Mouse (Mus musculus): ENCODE measurements around the gene Ccdc158. TPM values are rescaled to one million over a fixed set of nuclear protein-coding genes. Genes with fewer than 3 reads are reported as not detected.

Gene Ccdc158
- polyA plus RNA-seq, 1 experiment from 2014 or later = 1.1 TPM

DNA sequence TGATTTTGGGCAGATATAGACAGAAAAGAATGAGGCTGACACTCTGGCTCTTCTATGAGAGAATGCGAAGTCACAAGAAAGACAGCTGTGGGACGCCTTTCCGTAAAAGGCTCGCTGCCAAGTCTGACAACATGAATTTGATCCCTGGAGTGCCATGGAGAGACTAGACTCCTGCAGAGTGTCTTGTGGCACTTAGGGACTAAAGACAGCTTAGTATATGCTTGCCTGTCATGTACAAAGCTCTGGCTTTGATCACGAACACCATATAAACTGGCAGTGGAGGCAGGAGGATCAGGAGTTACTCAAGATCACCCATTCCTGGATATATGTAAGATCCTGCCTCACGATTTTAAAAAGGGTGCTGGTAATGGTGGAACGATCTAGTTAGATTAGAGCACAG lies 47.2 kb downstream of the Ccdc158 start:
- H3K9ac ChIP-seq (ENCODE audit: low read length) = no peak overlapping the region
- H3K4me3 ChIP-seq (ENCODE audit: low read depth, low read length) = no peak overlapping the region
- no peaks in the 10 kb centered on the region for H3K36me3 ChIP-seq (ENCODE audit: control insufficient read depth, insufficient read depth, low read length)
- H3K9me3 ChIP-seq (ENCODE audit: control insufficient read depth, low read length) = no peaks in the 10 kb centered on the region
- WGBS = 86% methylated on average over 7 of the region's 7 CpGs
- no peaks in the 10 kb centered on the region for H3K4me1 ChIP-seq (ENCODE audit: control insufficient read depth, insufficient read depth, low read length)
- ATAC-seq (ENCODE audit: low FRiP score) (no peak), DNase-seq (ENCODE audit: low spot score, missing footprints) (no peak)
- H3K27me3 ChIP-seq (ENCODE audit: control insufficient read depth, insufficient read depth, low read length) = no peaks in the 10 kb centered on the region
- H3K4me2 ChIP-seq = no peak overlapping the region
- no peak overlapping the region for H3K27ac ChIP-seq (ENCODE audit: low read depth, low read length)

DNA sequence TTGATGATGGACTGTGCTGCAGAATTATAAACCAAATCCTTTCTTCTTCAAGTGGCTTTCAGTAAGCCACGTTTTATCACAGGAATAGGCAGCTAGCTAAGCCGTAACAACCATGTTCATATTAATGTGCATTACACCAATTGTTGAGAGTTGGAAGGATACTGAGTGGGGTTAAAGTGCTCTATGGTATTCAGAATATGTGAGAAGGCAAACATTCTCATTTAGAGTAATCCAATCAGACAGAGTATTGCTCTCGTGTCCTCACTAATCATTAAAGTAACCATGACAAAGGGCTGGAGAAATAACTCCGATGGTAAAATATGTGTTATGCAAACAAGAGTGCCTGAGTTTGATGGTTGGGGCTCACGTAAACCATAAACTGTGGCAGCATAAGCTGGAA lies 53.2 kb downstream of the Ccdc158 start:
- H3K4me2 ChIP-seq = no peak overlapping the region
- no peaks in the 10 kb centered on the region for H3K36me3 ChIP-seq (ENCODE audit: control insufficient read depth, insufficient read depth, low read length)
- H3K27ac ChIP-seq (ENCODE audit: low read depth, low read length) = no peak overlapping the region
- H3K4me3 ChIP-seq (ENCODE audit: low read depth, low read length) = no peak overlapping the region
- ATAC-seq (ENCODE audit: low FRiP score) = no peak
- no peak for DNase-seq (ENCODE audit: low spot score, missing footprints)
- H3K9me3 ChIP-seq (ENCODE audit: control insufficient read depth, low read length) = no peaks in the 10 kb centered on the region
- no peak overlapping the region for H3K9ac ChIP-seq (ENCODE audit: low read length)
- 90% methylated on average over 5 of the region's 5 CpGs for WGBS
- no peaks in the 10 kb centered on the region for H3K4me1 ChIP-seq (ENCODE audit: control insufficient read depth, insufficient read depth, low read length)
- H3K27me3 ChIP-seq (ENCODE audit: control insufficient read depth, insufficient read depth, low read length) = no peaks in the 10 kb centered on the region

DNA sequence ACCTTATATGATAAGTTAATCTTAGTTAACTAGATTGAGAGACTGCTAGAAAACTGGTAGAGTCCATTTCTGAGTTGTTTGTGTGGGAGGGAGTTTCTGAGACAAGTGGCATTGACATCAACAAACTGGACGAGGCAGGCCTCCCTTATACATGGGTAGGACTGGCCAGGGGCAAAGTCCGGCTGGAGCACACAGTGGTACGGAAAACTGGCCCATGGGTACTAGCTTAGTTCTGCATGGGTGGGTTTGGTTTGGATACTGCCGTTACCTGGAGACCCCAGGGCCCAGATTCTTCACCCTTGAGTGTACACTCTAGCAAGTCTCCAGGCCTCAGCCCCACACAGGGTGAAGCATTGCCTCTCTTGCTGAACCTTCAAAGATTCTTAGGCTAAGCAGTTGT lies 62.3 kb downstream of the Ccdc158 start:
- WGBS = 80% methylated on average over 4 of the region's 4 CpGs

DNA sequence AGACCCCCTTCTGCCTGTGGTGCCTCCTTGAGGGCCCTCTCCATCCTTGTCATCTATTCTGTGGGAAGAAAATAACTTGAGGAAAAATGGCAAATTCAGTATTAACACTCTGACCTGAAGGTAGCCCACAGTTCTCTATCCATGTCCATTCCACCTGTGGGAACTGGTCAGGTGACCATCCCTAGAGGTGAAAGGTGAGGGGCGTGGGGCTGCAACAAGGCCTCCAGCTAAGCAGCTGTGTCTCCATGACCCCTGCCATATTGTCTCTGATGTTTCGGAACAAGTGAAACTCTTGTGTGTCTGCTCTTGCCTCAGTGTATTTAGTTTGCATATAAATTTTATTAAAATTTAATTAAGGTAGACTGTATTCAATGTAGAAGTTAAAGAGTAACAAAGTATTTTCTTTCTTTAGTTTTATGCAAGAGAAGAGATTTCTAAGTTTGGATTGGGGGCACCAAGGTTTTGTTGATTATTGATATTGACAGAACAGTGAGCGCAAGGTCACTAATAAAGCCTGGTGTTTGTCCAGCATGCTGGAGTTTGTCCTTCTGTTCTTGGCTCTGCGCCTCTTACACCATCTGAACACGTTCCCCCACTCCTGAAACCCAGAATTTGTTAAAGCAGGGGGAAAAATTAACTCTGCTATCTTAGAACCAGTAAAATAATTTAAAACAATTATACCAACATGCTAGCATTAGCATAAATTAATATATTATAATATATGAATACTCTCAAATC lies 67.4 kb downstream of the Ccdc158 start:
- Histone ChIP-seq H3K36me3 (ENCODE audit: control insufficient read depth, insufficient read depth, low read length) (no peaks in the 10 kb centered on the region), H3K4me1 (ENCODE audit: control insufficient read depth, insufficient read depth, low read length) (no peaks in the 10 kb centered on the region), H3K27ac (ENCODE audit: low read depth, low read length) (no peak overlapping the region), H3K4me3 (ENCODE audit: low read depth, low read length) (no peak overlapping the region), H3K4me2 (no peak overlapping the region), H3K9me3 (ENCODE audit: control insufficient read depth, low read length) (no peaks in the 10 kb centered on the region), H3K27me3 (ENCODE audit: control insufficient read depth, insufficient read depth, low read length) (no peaks in the 10 kb centered on the region), H3K9ac (ENCODE audit: low read length) (no peak overlapping the region)
- DNase-seq (ENCODE audit: low spot score, missing footprints) = no peak
- ATAC-seq (ENCODE audit: low FRiP score) = no peak
- 90% methylated on average over 5 of the region's 5 CpGs for WGBS

More for the DNA sequence above, 62.3 kb downstream of the Ccdc158 start:
- H3K4me3 ChIP-seq (ENCODE audit: low read depth, low read length) = no peak overlapping the region
- no peak overlapping the region for H3K4me2 ChIP-seq
- H3K9me3 ChIP-seq (ENCODE audit: control insufficient read depth, low read length) = no peaks in the 10 kb centered on the region
- H3K27me3 ChIP-seq (ENCODE audit: control insufficient read depth, insufficient read depth, low read length) = no peaks in the 10 kb centered on the region
- no peaks in the 10 kb centered on the region for H3K4me1 ChIP-seq (ENCODE audit: control insufficient read depth, insufficient read depth, low read length)
- H3K9ac ChIP-seq (ENCODE audit: low read length) = no peak overlapping the region
- H3K36me3 ChIP-seq (ENCODE audit: control insufficient read depth, insufficient read depth, low read length) = no peaks in the 10 kb centered on the region
- H3K27ac ChIP-seq (ENCODE audit: low read depth, low read length) = no peak overlapping the region
- no peak for ATAC-seq (ENCODE audit: low FRiP score)
- DNase-seq (ENCODE audit: low spot score, missing footprints) = peak; percentile 33

DNA sequence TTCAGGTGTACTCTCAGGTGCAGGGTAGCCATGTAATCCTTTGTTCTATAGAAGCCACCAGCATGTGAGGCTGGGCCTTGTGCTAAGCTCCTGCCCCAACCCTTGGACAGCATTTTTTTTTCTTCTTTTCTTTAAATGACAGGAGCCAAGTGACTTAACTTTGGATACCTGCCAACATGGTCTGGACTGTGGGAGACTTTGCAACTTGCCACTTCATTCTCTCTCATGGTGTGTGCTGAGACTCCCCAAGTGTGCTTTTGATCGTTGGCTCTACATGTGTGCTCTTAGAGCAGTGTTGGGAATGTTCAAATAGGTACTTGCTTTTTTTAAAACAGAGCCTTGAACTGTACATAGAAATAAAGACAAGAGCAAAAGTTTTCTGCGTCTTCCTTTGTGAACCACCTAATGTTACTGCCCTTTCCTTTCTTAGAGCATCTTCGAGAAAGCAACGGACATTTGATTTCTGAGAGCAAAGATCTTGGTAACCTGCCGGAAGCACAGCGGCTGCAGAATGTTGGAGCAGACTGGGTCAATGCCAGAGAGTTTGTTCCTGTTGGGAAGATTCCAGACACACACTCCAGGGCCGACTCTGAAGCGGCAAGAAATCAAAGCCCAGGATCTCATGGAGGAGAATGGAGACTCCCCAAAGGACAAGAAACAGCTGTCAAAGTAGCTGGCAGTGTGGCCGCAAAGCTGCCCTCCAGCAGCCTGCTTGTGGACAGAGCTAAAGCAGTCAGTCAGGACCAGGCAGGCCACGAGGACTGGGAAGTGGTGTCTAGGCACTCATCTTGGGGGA lies 70.4 kb downstream of the Ccdc158 start:
- no peak overlapping the region for H3K27ac ChIP-seq (ENCODE audit: low read depth, low read length)
- no peaks in the 10 kb centered on the region for H3K9me3 ChIP-seq (ENCODE audit: control insufficient read depth, low read length)
- H3K9ac ChIP-seq (ENCODE audit: low read length) = no peak overlapping the region
- DNase-seq (ENCODE audit: low spot score, missing footprints) (no peak), ATAC-seq (ENCODE audit: low FRiP score) (no peak)
- no peaks in the 10 kb centered on the region; the same call in none of the 2 replicates for H3K27me3 ChIP-seq (ENCODE audit: control insufficient read depth, insufficient read depth, low read length)
- H3K4me3 ChIP-seq (ENCODE audit: low read depth, low read length) = no peak overlapping the region
- WGBS = 86% methylated on average over 10 of the region's 10 CpGs
- H3K36me3 ChIP-seq (ENCODE audit: control insufficient read depth, insufficient read depth, low read length) = no peaks in the 10 kb centered on the region
- no peak overlapping the region for H3K4me2 ChIP-seq
- H3K4me1 ChIP-seq (ENCODE audit: control insufficient read depth, insufficient read depth, low read length) = 0 out of 2 replicates have a peak, but pooled peaks cover 2% of the 10 kb centered on the region

DNA sequence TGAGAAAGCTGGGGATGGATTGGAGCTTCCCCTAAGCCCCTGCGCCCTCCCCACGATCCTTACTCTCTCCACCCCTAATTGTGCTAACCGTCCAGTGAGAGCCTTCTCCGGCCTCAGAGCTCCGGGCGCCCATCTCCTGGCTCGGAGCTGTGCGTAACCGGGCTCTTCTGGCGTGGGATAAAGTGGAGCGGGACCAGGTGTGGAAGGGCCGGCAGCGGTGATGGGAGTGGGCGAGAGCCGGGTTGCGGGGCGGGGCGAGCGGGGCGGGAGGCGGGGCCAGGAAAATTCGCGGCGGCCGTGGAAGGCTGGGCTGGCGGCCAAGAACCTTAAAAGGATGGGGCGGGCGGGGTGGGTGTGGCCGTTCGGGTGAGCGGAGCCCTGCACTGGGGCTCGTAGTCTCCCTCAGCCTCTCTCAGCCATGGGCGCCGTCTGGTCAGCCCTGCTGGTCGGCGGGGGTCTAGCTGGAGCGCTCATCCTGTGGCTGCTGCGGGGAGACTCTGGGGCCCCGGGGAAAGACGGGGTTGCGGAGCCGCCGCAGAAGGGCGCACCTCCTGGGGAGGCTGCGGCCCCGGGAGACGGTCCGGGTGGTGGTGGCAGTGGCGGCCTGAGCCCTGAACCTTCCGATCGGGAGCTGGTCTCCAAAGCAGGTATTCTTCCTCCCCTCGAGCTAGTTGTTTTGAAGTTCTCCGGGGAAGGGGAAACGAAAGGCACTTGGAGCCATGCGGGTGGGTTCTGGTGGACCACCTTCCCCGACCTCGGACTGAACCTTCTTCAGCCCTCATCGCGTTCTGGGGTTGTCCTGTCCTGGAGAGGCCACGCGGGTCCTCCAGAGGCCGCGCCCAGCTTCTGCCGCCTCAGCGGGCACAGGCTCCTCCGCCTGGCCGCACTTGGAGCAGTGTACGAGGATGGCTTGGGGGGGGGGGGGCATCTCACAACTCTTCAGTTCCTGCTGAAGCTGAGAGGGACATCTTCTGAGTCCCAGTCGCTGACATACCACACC lies 72.1 kb downstream of the Ccdc158 start, which contains the start of gene Stbd1:
TSS of gene Stbd1 (plus strand) at position 351 of the 1,000 bp plus-strand sequence.
- Histone ChIP-seq H3K4me1 (ENCODE audit: control insufficient read depth, insufficient read depth, low read length) (0 out of 2 replicates have a peak, but pooled peaks cover 2% of the 10 kb centered on the region), H3K27me3 (ENCODE audit: control insufficient read depth, insufficient read depth, low read length) (no peaks in the 10 kb centered on the region; the same call in none of the 2 replicates), H3K9me3 (ENCODE audit: control insufficient read depth, low read length) (no peaks in the 10 kb centered on the region), H3K27ac (ENCODE audit: low read depth, low read length) (no peak within 1 kb of the TSS), H3K4me2 (peak within 1 kb of the TSS; percentile 60), H3K4me3 (ENCODE audit: low read depth, low read length) (peak within 1 kb of the TSS; percentile 48), H3K36me3 (ENCODE audit: control insufficient read depth, insufficient read depth, low read length) (no peaks in the 10 kb centered on the region), H3K9ac (ENCODE audit: low read length) (peak within 1 kb of the TSS; percentile 59)
- DNase-seq (ENCODE audit: low spot score, missing footprints) (peak; percentile 96), ATAC-seq (ENCODE audit: low FRiP score) (peak; percentile 93)
- WGBS = under 1% methylated on average over 65 of the region's 69 CpGs

DNA sequence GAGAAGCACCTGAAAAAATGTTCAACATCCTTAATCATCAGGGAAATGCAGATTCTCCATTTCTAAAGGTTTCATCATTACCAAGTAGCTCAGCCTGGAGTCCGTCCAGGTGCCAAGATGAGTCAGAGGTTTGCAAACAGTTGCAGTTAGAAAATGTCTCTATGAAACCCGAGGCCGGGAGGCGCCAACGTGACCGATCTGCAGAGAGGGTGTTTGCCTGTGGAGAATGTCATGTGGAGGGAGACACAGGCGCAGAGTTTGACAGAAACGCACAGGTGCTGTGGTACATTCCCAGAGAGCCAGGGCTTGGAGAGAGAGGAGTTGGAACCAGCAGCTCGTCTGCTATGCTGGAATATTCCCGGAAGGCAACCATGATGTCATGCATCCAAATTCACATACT lies 76.0 kb downstream of the Ccdc158 start:
- no peak overlapping the region for H3K9ac ChIP-seq (ENCODE audit: low read length)
- H3K27ac ChIP-seq (ENCODE audit: low read depth, low read length) = no peak overlapping the region
- ATAC-seq (ENCODE audit: low FRiP score) = no peak
- no peak overlapping the region for H3K4me2 ChIP-seq
- H3K36me3 ChIP-seq (ENCODE audit: control insufficient read depth, insufficient read depth, low read length) = no peaks in the 10 kb centered on the region
- H3K4me3 ChIP-seq (ENCODE audit: low read depth, low read length) = no peak overlapping the region
- H3K4me1 ChIP-seq (ENCODE audit: control insufficient read depth, insufficient read depth, low read length) = 0 out of 2 replicates have a peak, but pooled peaks cover 2% of the 10 kb centered on the region
- DNase-seq (ENCODE audit: low spot score, missing footprints) = no peak
- no peaks in the 10 kb centered on the region for H3K9me3 ChIP-seq (ENCODE audit: control insufficient read depth, low read length)
- no peaks in the 10 kb centered on the region; the same call in none of the 2 replicates for H3K27me3 ChIP-seq (ENCODE audit: control insufficient read depth, insufficient read depth, low read length)
- 89% methylated on average over 10 of the region's 10 CpGs for WGBS

DNA sequence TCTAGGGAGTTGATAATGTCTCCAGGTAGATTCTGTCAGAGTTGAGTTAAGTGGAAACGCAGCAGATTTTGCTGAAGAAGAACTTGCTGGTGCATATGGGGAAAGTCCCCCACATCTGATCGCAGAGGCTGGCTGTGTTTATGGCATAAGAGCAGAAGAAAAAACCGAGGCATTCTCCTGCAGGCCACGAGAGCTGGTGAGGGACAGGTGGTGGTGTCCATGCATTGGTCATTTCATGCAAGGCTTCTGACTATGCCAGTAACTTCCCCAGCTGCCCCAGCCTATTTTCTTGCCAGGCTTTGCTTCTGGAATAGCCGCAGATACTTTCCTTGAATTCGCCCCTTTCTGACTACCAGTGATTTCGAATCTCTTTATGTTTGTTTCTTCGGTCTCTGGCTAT lies 78.2 kb downstream of the Ccdc158 start:
- H3K4me2 ChIP-seq = no peak overlapping the region
- no peak overlapping the region for H3K27ac ChIP-seq (ENCODE audit: low read depth, low read length)
- 90% methylated on average over 8 of the region's 8 CpGs for WGBS
- peak; percentile 77 for DNase-seq (ENCODE audit: low spot score, missing footprints)
- no peaks in the 10 kb centered on the region for H3K36me3 ChIP-seq (ENCODE audit: control insufficient read depth, insufficient read depth, low read length)
- ATAC-seq (ENCODE audit: low FRiP score) = no peak
- H3K27me3 ChIP-seq (ENCODE audit: control insufficient read depth, insufficient read depth, low read length) = no peaks in the 10 kb centered on the region; the same call in none of the 2 replicates
- no peak overlapping the region for H3K4me3 ChIP-seq (ENCODE audit: low read depth, low read length)
- H3K4me1 ChIP-seq (ENCODE audit: control insufficient read depth, insufficient read depth, low read length) = no peaks in the 10 kb centered on the region
- no peak overlapping the region for H3K9ac ChIP-seq (ENCODE audit: low read length)
- H3K9me3 ChIP-seq (ENCODE audit: control insufficient read depth, low read length) = no peaks in the 10 kb centered on the region

All from midbrain, embryonic 11.5 days (tissue).